Mouse (Mus musculus) heart, adult 9 months (tissue): ENCODE measurements around the gene Sebox.
A peak's percentile ranks its signal among the peaks of the same experiment; 100 is the strongest.
"Not testable (repeated sequence)": the region's sequence is repeated elsewhere in the genome, so short reads cannot be mapped to it uniquely, and the experiment has no call there.

Experiments
- DNase-seq, 2 experiments: peaks; one replicate each; pipeline ENCODE4 v3.0.0; 2022; ENCODE audit warnings: low spot score in 2 of 2

The Sebox gene

GRCm38 (mm10) chr11:78497544-78498522 is 5.4 kb upstream of the Sebox start, which contains the start of gene Sarm1:
Gene Sarm1, minus strand, starts transcription at chr11:78497754.
- peak; percentile 89 to 92 for DNase-seq

DNA sequence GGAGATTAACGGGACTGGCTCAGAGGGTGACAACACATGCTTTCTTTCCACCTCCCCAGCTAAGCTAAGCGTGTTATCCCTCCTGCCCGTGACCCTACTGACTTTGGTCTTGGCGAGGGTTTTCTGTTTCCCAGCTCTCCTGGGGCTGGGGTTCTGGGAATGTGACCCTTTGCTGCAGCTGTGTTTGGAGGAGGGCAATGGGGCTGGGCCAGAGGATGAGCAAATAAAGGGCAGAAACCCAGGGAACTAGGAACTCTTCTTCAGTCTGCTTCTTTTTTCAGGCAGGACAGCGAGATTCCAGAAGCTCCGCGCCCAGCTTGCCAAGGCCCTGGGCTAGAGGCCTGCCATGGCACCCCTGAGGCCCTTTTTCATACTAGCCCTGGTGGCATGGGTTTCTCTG is 4.2 kb upstream of the Sebox start, which contains the start of gene Vtn:
Vtn (plus strand) TSS at position 88 of the 400 bp plus-strand sequence.
- peak; percentile 59 to 66 for DNase-seq

DNA sequence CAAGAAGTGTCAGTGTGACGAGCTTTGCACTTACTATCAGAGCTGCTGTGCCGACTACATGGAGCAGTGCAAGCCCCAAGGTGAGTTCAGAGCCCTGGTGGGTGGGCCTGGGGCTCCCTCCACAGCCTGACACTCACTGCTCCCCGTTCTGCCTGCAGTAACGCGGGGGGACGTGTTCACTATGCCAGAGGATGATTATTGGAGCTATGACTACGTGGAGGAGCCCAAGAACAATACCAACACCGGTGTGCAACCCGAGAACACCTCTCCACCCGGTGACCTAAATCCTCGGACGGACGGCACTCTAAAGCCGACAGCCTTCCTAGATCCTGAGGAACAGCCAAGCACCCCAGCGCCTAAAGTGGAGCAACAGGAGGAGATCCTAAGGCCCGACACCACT is 3.7 kb upstream of the Sebox start:
- DNase-seq, result no peak

DNA sequence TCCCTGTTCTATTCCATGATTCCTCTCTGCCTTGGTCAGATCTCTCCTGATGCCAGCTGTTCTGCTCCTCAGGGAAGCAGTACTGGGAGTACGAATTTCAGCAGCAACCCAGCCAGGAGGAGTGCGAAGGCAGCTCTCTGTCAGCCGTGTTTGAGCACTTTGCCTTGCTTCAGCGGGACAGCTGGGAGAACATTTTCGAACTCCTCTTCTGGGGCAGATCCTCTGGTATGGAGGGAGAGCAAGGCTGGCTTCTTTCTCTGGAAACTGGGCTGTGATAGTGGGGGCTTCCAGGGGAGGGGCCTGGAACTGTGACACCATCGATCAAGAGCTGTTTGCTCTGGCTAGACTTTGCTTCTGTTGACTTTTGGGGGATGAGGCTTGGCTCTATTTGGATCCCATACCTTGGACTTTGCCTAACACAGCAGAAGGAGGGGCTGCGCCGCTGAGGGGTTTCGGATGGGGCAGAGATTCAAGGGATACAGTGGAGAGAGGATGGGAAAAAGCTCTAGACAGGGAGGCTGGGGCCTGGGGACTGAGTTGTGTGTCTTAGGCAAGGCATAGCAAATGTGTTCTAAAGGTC is 2.5 kb upstream of the Sebox start:
- no peak for DNase-seq

DNA sequence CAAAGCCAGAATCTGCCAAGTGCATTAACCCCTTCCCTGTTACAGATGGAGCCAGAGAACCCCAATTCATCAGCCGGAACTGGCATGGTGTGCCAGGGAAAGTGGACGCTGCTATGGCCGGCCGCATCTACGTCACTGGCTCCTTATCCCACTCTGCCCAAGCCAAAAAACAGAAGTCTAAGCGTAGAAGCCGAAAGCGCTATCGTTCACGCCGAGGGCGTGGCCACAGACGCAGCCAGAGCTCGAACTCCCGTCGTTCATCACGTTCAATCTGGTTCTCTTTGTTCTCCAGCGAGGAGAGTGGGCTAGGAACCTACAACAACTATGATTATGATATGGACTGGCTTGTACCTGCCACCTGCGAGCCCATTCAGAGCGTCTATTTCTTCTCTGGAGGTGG is 1.7 kb upstream of the Sebox start:
- no peak for DNase-seq

DNA sequence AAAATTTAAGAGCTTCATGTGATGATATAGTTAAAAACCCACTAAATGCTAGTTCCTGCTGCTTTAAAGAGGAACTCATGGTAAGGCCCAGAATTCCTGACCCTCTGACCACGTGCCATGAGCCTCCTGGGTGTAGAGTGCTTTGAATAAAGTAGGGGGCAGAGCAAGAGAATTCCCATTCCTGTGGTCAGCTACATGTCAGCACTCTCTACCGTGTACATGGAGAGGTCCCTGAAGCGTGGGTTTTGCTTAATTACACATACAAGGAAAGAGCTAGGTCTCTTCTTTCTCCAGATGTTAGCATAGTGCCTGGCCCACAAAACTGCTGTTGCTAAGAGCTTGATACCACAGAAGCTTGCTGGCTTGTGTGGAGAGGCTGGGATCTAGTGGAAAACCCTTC is 2.2 kb downstream of the Sebox start:
- DNase-seq, result no peak

- no peak for DNase-seq
These were observed 5.9 kb downstream of the Sebox start for GRCm38 (mm10) chr11:78509148-78509547.

DNA sequence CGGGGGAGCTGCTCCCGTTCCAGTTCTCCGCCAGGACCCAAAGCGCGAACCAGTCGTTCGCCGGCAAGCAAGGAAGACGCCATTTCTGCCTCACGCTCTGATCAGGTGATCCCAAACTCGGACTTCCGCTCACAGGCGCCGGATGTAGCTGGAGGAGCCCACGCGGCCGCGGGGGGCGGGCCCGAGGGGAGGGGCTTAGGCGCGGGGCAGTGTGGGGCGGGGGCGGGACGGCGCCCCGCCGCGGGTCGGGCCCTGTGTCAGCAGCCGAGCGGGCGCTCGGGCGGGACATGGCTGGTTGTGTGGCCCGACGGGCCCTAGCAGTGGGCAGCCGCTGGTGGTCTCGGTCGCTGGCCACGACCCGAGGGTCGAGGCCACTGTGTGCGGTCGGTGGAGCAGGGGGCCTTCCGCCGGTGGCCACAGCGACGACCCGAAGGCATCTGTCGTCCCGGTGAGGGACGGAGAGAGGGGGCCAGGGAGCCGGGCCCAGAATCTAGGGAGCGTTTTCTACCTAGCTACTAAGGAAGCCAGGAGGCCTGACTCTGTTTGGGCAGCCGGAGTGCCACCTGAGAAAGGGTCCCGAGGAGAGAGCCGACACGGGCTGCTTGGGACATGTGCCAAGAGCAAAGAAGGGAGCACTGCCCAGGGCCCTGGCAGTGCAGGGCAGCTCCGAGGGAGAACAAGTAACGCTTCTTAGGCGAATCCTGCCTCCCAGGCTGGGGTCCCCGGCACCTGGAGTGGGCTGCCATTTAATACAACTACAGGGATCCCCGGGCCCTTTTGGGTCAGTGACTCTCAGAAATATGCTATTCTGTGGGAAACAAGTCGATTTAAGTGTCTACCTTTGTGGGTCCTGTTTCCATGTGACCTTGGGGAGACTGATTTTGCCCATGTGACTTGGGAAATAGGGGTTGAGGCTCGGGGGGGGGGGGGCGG is 9.0 kb downstream of the Sebox start, which contains the start of the genes Tmem199 and Poldip2:
Tmem199 (minus strand) TSS at position 148 of the 933 bp plus-strand sequence.
Poldip2 (plus strand) TSS at position 169 of the 933 bp plus-strand sequence.
- peak; percentile 83 to 87 for DNase-seq

DNA sequence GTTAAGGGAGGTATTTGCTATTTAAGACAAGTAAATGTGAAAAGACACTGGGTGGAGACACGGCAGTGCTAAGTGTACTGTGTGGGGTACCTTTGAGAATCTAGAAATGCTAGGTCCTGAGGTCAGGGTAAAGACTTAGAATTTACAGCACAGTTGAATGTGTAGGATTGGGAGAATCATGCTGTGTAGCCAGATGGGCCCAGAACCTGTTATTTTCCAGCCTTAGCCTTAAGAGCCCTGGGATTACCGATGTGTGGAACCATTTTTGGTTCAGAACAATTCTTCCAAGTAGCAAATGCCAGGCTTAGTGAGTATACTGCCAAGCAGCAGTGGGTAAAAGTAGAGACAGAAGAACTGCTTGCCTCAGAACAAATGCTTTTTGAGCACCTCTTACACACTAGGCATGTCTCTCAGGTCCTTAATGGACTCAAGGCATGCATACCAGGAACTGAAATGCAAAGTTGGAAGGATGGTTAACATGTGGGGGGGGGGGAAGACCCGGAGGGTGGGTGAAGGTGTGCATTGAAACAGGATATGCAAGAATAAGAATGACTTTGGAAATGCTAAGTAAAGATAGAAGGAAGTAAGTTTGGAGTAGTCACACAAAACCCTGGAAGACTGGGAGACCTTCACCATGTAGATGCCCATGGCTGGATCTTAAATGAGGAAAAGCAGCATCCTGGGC is 10.0 kb downstream of the Sebox start:
- no peak for DNase-seq

DNA sequence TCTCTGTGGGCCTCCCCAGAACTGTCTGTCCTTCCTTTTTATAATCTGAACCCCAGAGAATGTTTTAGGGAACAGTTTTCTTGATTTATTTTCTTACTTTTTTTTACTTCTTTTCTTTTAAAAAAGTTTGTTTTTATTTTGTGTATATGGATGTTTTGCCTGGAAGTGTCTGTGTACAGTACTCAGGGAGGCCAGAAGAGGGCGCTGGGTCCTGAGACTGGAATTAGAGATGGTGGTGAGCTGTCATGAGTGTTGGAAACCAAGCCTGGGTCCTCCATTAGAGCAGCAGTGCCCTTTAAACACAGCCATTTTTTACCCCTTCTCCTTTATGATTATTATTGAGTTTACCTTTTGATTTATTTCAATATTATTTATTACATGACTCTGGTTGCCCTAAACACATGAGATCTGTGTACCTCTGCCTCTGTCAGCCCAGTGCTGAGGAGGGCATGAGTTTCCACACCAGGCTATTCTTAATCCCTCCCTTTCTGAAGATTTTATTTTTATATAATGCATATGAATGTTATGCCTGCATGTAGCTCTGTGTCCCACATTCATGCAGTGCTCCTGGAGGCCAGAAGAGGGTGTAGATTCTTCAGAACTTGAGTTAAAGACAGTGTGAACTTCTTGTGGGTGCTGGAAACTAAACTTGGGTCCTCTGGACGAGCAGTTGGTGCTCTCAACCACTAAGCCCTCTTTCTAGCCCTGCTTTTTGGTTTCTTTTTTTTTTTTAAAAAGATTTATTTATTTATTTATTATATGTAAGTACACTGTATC is 12.5 kb downstream of the Sebox start:
- no peak for DNase-seq

DNA sequence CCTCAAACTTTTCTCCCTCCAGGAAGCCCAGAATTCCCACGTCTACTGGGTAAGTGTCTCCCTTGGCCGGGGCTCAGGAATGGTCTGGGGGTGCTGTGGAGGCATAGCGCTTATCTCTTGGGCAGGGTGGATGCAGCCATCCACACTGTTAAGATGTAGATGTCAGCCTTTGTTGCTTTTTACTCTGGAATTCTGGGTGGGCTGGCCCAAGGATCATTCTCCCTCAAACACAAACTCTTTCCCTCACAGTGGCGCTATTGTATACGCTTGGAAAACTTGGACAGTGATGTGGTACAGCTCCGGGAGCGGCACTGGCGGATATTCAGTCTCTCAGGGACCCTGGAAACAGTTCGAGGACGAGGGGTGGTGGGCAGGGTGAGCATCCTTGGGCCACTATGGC is 15.7 kb downstream of the Sebox start:
- DNase-seq, result no peak

DNA sequence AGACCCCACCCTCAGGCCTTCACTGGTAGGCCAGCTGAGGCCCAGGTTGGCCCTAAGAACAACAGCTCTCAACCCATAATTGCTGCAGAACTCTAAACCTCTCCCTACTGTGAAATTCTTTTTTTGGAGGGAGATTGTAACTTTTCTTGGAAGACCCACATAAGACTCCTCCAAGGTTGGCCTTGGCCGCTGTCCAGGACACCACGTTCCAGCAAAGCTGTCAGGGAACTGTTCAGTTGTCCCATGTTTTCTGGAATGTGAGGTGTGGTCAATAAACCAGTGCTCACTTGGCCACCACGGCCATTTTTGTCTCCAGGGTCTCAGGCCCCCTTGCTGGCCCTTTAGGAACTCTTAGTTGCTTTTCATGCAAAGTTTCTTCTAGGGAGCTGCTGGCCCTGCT is 18.6 kb downstream of the Sebox start:
- peak in 1 of 2 experiments; percentile 9 for DNase-seq

DNA sequence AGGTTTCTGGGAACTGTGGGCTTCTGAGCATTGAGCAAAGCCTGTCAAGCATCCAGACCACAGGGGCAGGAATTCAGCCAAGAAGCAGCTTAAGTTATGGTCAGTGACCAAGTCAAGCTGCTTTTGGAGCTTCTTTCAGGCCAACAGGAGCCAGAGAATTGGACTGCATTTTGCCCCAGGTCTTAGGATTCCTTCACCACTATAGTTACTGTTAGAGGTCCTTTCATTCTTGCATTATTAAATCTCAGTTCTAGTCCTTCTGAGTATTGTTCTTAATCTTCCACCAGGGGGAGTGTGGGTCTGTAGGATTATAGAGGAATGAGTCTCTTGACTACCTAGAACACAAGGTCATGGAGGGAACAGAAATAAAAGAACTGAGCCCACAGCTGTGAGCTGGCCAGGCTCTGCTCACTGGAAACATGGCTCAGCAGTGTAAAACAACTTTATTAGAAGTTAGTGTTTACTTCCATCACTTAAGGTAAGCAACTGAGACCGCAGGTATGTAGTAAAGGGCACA is 19.3 kb downstream of the Sebox start:
- DNase-seq, result peak in 1 of 2 experiments; percentile 54

- DNase-seq, result peak in 1 of 2 experiments; percentile 34
These were observed 20.2 kb downstream of the Sebox start for GRCm38 (mm10) chr11:78523241-78523955.

DNA sequence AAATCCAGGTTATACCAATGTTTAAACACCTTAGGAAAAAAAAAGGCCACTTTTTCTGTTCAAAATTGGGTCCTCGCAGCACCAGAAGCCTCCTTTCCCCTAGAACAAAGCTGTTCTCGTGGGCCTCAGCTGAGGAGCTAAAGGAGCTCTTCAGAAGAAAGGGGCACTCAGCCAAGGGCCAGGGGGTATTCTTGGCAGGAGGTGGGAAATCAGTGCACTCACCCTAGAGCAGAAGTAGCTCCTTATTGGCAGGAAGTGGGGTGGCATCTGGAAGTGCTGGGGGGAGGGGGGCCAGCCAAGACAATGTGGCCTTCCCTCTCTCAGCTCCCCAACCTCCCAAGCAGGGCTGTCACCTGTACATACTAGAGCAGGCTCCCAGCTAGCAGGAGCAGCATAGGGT is 21.6 kb downstream of the Sebox start:
- no peak for DNase-seq

GRCm38 (mm10) chr11:78528714-78529113 is 25.5 kb downstream of the Sebox start:
- no peak for DNase-seq

DNA sequence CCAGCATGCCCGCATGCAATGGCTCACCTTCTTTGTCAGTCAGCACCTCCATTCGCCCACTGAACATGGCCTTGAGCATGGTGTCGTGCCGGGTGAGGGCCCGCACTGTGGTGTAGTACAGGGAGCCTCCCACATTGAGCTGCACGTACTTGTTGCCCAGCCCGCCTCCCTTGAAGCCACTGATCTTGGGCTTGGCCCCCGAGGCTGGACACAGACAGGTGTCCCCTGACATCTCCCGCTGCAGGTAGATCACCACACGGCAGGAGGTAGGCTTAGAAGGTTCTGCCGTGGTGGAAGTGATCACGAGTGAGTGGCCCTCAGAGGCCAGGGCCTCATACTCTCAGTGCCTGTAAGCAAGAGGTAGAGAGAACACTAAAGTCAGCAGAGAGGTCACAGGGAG is 26.8 kb downstream of the Sebox start:
- no peak for DNase-seq

- peak; percentile 75 to 85 for DNase-seq
These were observed 27.8 kb downstream of the Sebox start for GRCm38 (mm10) chr11:78531046-78531445.

DNA sequence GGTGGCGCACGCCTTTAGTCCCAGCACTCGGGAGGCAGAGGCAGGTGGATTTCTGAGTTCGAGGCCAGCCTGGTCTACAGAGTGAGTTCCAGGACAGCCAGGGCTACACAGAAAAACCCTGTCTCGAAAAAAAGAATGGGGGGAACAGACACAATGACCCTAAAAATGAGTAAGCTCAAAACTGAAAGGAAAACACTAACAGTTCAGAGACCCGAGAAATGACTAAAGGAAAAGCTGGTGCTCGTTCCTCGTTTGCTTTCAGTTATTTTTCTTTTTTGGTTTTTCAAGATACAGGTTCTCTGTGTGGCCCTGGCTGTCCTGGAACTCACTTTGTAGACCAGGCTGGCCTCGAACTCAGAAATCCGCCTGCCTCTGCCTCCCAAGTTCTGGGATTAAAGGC is 28.3 kb downstream of the Sebox start:
- not testable (repeated sequence) for DNase-seq
